ENCODE assay signal across 10 mouse cellular contexts in the genomic region with DNA sequence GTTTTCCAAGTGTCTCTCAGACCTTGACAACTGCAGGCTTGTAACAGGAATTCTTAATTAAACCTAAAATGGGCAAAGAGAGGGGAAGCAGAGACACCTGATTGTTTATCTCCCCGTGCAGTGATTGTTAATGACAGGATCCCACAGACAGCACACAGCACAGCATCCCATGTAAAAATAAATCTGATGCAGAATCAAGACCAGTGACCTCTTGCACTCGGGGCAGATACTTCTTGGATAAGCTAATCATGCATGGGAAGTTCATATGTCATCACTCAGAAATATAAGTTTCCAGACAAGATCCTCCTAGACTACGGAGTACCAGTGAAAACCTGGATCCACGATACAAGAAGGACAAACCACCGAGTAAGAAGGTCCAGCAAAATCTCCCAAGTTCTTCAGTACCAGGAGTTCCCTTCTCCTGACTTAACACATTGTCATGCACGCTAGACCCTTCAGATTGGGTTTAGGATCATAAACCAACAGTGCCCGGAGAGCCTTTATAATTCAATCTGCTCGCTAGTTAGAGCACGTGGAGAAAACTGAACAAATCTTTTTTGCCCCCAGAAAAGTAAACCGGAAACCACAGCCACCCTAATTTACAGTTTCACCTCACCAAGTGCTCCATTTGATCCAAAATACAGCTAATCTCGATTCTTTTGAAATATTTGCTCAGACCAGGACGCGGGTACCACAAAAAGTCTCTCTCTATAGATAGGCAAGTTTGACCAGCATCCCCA. TPM values are rescaled to one million over a fixed set of nuclear protein-coding genes. Genes with fewer than 3 reads are reported as not detected.
DNase-seq lines count a peak whose midpoint lies in the region; ATAC-seq and TF ChIP-seq lines count a peak whose summit lies in the region.
"Had no signal": no experiment of that assay in that cellular context is flagged by ENCODE, and none has a peak within 500 bp of the region (broad histone marks: within the 10 kb centered on the region; RNA-seq: fewer than 3 reads in every experiment).

No protein-coding gene starts in this region.

- whole genome bisulfite sequencing in heart, embryonic 14.5 days = 17% methylated on average over 13 of the region's 13 CpGs
- WGBS in hindbrain, embryonic 14.5 days = 5% methylated on average over 13 of the region's 13 CpGs
- WGBS in midbrain, embryonic 12.5 days = 6% methylated on average over 13 of the region's 13 CpGs

- peaks cover 39% of the 10 kb centered on the region for H3K27me3 ChIP-seq in heart, embryonic 14.5 days (ENCODE audit: control insufficient read depth, insufficient read depth, low read length)
- peaks cover 90% of the 10 kb centered on the region for H3K27me3 ChIP-seq in hindbrain, embryonic 14.5 days (ENCODE audit: control insufficient read depth, insufficient read depth, low read length)
- H3K27me3 ChIP-seq in midbrain, embryonic 12.5 days = peaks cover 69% of the 10 kb centered on the region

- no peak overlapping the region for H3K4me3 ChIP-seq in heart, embryonic 14.5 days (ENCODE audit: control insufficient read depth in 1 of 2, insufficient read depth in 1 of 2, low read depth in 1 of 2, low read length in 2 of 2)
- H3K4me3 ChIP-seq in cortical plate, adult 2 months (ENCODE audit: insufficient read depth, low read length) = peak overlapping the region; percentile 35; the same call in 1 of the 2 replicates
- H3K4me3 ChIP-seq in hindbrain, embryonic 14.5 days (replicated peaks; ENCODE audit: low read length) = peak overlapping the region; percentile 53
- H3K4me3 ChIP-seq in midbrain, embryonic 12.5 days = peak overlapping the region; percentile 55

- no peak for TF ChIP-seq CTCF in cortical plate, adult 2 months (IDR thresholded peaks at IDR 0.05; ENCODE audit: extremely low read depth, insufficient read depth, low read length)

- no peaks in the 10 kb centered on the region for H3K36me3 ChIP-seq in heart, embryonic 14.5 days (ENCODE audit: control insufficient read depth, insufficient read depth, low read length)
- no peaks in the 10 kb centered on the region for H3K36me3 ChIP-seq in hindbrain, embryonic 14.5 days (replicated peaks; ENCODE audit: control insufficient read depth, insufficient read depth)
- H3K36me3 ChIP-seq in midbrain, embryonic 12.5 days = no peaks in the 10 kb centered on the region

- H3K4me1 ChIP-seq in heart, embryonic 14.5 days (ENCODE audit: control insufficient read depth in 2 of 2, insufficient read depth in 2 of 2, low read length in 2 of 2) = peaks cover 3 to 7% of the 10 kb centered on the region in 2 experiments; a peak in 3 of 4 replicates
- no peaks in the 10 kb centered on the region; the same call in 1 of the 2 replicates for H3K4me1 ChIP-seq in cortical plate, adult 2 months (ENCODE audit: control insufficient read depth, insufficient read depth, low read length)
- peaks cover 23% of the 10 kb centered on the region; the same call in 1 of the 2 replicates for H3K4me1 ChIP-seq in hindbrain, embryonic 14.5 days (replicated peaks; ENCODE audit: control insufficient read depth, insufficient read depth, low read length)
- H3K4me1 ChIP-seq in midbrain, embryonic 12.5 days = peaks cover 30% of the 10 kb centered on the region

- no peak for ATAC-seq in heart, embryonic 14.5 days (ENCODE audit: insufficient number of reproducible peaks, insufficient read depth, low FRiP score, low read depth)
- no peak for ATAC-seq in hindbrain, embryonic 14.5 days (ENCODE audit: low FRiP score)
- no peak; the same call in 1 of the 2 replicates for ATAC-seq in midbrain, embryonic 12.5 days (ENCODE audit: low FRiP score, low read depth)

- H3K4me2 ChIP-seq in heart, embryonic 14.5 days (ENCODE audit: low read length) = 0 out of 2 replicates have a peak overlapping the region, but pooled peaks have one; percentile 93
- peak overlapping the region; percentile 72 for H3K4me2 ChIP-seq in hindbrain, embryonic 14.5 days (replicated peaks)
- H3K4me2 ChIP-seq in midbrain, embryonic 12.5 days (replicated peaks) = peak overlapping the region; percentile 94

- no peak overlapping the region for H3K9ac ChIP-seq in heart, embryonic 14.5 days (ENCODE audit: low read length)
- H3K9ac ChIP-seq in hindbrain, embryonic 14.5 days = 0 out of 2 replicates have a peak overlapping the region, but pooled peaks have one; percentile 24
- no peak overlapping the region; the same call in 1 of the 2 replicates for H3K9ac ChIP-seq in midbrain, embryonic 12.5 days (replicated peaks)

- DNase-seq in heart, adult 9 months (ENCODE audit: low spot score in 2 of 2) = no peak
- no peak for DNase-seq in hindbrain, embryonic 14.5 days (ENCODE audit: low spot score)
- DNase-seq in Muller cell, postnatal 12 days (ENCODE audit: inconsistent ontology term) = no peak
- no peak for DNase-seq in kidney, adult 18-20 months
- DNase-seq in spleen, postnatal 10 days (ENCODE audit: low spot score in 2 of 2) = no peak
- DNase-seq: adrenal gland, adult 8-10 months; kidney, adult 11 months had no signal

- TF ChIP-seq POLR2A in cortical plate, adult 2 months (IDR thresholded peaks at IDR 0.05; ENCODE audit: extremely low read depth, insufficient read depth, low read length) = no peak

- no peak overlapping the region for H3K27ac ChIP-seq in heart, embryonic 14.5 days (replicated peaks in 1 of 2; ENCODE audit: control insufficient read depth in 1 of 2, insufficient read depth in 1 of 2, low read depth in 2 of 2, low read length in 2 of 2)
- no peak overlapping the region for H3K27ac ChIP-seq in cortical plate, adult 2 months (ENCODE audit: insufficient read depth, low read length)
- H3K27ac ChIP-seq in hindbrain, embryonic 14.5 days = no peak overlapping the region
- no peak overlapping the region for H3K27ac ChIP-seq in midbrain, embryonic 12.5 days (replicated peaks)

- H3K9me3 ChIP-seq in heart, embryonic 14.5 days (ENCODE audit: control insufficient read depth, low read length) = no peaks in the 10 kb centered on the region
- no peaks in the 10 kb centered on the region for H3K9me3 ChIP-seq in hindbrain, embryonic 14.5 days (ENCODE audit: control insufficient read depth, low read length)
- no peaks in the 10 kb centered on the region for H3K9me3 ChIP-seq in midbrain, embryonic 12.5 days

RNA-seq across cellular contexts. Expression of gene Hhip, which starts 1.3 kb away (rescaled TPM):
- polyA plus RNA-seq in heart, embryonic 14.5 days (2014; fragmentation: Nextera tagmentation; extraction: Ambion mirVana) = 0.46 TPM in 1 of 2 replicates, not detected in the other
- 2.5 and 3.8 TPM in 2 replicates for polyA plus RNA-seq in cortical plate, adult 2 months (2012; rRNA removed)
- 3.9 and 4.0 TPM in 2 replicates for polyA plus RNA-seq in hindbrain, embryonic 14.5 days (2014; fragmentation: Nextera tagmentation; extraction: Ambion mirVana)
- polyA plus RNA-seq in midbrain, embryonic 12.5 days (2016; fragmentation: Nextera tagmentation; extraction: Ambion mirVana) = 1.4 and 2.7 TPM in 2 replicates

Comparison
In these comparisons a context has a peak if more than half of its experiments do, and no peak if none do; other contexts are left out.
1. H3K4me3 ChIP-seq: peak in cortical plate, adult 2 months (single experiment), hindbrain, embryonic 14.5 days (single experiment) and midbrain, embryonic 12.5 days (single experiment); none in heart, embryonic 14.5 days (0 of 2).
2. Peak in every context shown above with its lines, with median percentiles within 50 percentile points of each other: H3K4me2 ChIP-seq.